Mouse (Mus musculus) MEL (cell line): ENCODE data around the gene Ctcf.

Experiments
- CHD2 ChIP-seq: IDR thresholded peaks from 2 replicates; pipeline ENCODE4 v1.6.1; 2011; ENCODE audit warnings: low read length, improper control_type of control experiment
- CTCF ChIP-seq, 3 experiments: IDR thresholded peaks in 2 of 3; conservative IDR thresholded peaks in 1 of 3; 2 replicates each; pipeline ENCODE4 v1.5.1; 2011 to 2012; ENCODE audit warnings: low read length in 3 of 3, low read depth in 2 of 3, mild to moderate bottlenecking in 2 of 3, improper control_type of control experiment in 1 of 3, inconsistent platforms in 1 of 3, mixed read lengths in 1 of 3, moderate library complexity in 1 of 3; ENCODE audit not compliant: control insufficient read depth in 1 of 3, insufficient read depth in 1 of 3, poor library complexity in 1 of 3, severe bottlenecking in 1 of 3
- EP300 ChIP-seq, 2 experiments: IDR thresholded peaks; 2 replicates each; pipeline ENCODE4 v1.6.1; 2011; ENCODE audit warnings: improper control_type of control experiment in 2 of 2, low read length in 2 of 2, low read depth in 1 of 2, mild to moderate bottlenecking in 1 of 2
- MAX ChIP-seq: IDR thresholded peaks from 2 replicates; pipeline ENCODE4 v1.6.1; 2011; ENCODE audit warnings: low read length, improper control_type of control experiment
- MAZ ChIP-seq: IDR thresholded peaks from 2 replicates; pipeline ENCODE4 v1.6.1; 2012; ENCODE audit warnings: low read depth, mild to moderate bottlenecking, inconsistent platforms, low read length, improper control_type of control experiment
- POLR2A ChIP-seq, 2 experiments: IDR thresholded peaks; 2 replicates each; pipeline ENCODE4 v1.6.1; 2011 to 2012; ENCODE audit warnings: low read length in 2 of 2, mild to moderate bottlenecking in 2 of 2, control low read depth in 1 of 2, improper control_type of control experiment in 1 of 2, low read depth in 1 of 2, moderate library complexity in 1 of 2; ENCODE audit not compliant: control insufficient read depth in 1 of 2, insufficient read depth in 1 of 2, poor library complexity in 1 of 2
- UBTF ChIP-seq: IDR thresholded peaks from 2 replicates; pipeline ENCODE4 v1.6.1; 2012; ENCODE audit warnings: low read depth, mild to moderate bottlenecking, inconsistent platforms, low read length, improper control_type of control experiment, moderate library complexity, borderline replicate concordance; ENCODE audit not compliant: insufficient read depth

DNA sequence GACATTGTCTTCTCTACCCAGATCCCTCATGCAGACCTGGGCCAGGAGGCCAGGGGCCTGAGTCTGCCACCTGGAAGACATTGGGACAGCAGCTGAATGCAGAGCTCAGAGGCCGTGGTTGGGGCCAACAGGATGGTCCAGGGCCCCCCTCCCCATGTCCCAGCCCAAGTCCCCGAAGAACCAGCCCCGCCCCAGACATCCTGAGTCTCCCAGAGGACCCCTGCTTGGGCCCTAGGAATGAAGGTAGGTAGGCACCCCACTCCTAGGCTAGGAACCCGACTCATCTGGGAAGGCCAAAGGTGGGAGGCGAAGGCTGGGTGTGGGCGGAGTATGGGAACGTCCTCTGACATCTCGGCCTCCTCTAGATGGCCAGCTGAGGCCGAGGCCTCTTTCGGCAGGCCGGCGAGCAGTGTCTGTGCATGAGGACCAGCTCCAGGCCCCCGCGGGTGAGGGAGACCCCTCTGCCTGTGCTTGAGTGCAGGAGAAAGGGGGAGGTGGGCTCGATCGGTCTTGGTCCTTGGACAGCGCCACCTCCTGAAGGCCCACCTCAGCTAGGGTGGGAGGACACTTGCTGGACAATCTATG, 60.9 kb downstream of the Ctcf start:
- no peak for TF ChIP-seq CHD2
- TF ChIP-seq CTCF (IDR thresholded peaks at IDR 0.05 in 2 of 3, conservative IDR thresholded peaks at IDR 0.05 in 1 of 3; ENCODE audit: control insufficient read depth in 1 of 3, insufficient read depth in 1 of 3, low read depth in 2 of 3, low read length in 3 of 3, poor library complexity in 1 of 3, severe bottlenecking in 1 of 3) = no peak
- TF ChIP-seq EP300 (IDR thresholded peaks at IDR 0.05; ENCODE audit: low read depth in 1 of 2, low read length in 2 of 2) = no peak
- TF ChIP-seq POLR2A (IDR thresholded peaks at IDR 0.05; ENCODE audit: control insufficient read depth in 1 of 2, insufficient read depth in 1 of 2, low read depth in 1 of 2, low read length in 2 of 2, poor library complexity in 1 of 2) = no peak
- no peak for TF ChIP-seq MAZ
- TF ChIP-seq MAX = no peak
- TF ChIP-seq UBTF = no peak
